Mouse (Mus musculus) MEL (cell line): ENCODE measurements at regions not wholly inside any gene's neighbourhood (a gene's known extent, or its start where the extent isn't known, plus 50 kb on each side); places are given as distances from the start of the nearest gene placed in this dataset.

Experiments
- CTCF ChIP-seq, 3 experiments: IDR thresholded peaks in 2 of 3; conservative IDR thresholded peaks in 1 of 3; 2 replicates each; pipeline ENCODE4 v1.5.1; 2011 to 2012; ENCODE audit warnings: low read length in 3 of 3, low read depth in 2 of 3, mild to moderate bottlenecking in 2 of 3, improper control_type of control experiment in 1 of 3, inconsistent platforms in 1 of 3, mixed read lengths in 1 of 3, moderate library complexity in 1 of 3; ENCODE audit not compliant: control insufficient read depth in 1 of 3, insufficient read depth in 1 of 3, poor library complexity in 1 of 3, severe bottlenecking in 1 of 3
- EP300 ChIP-seq, 2 experiments: IDR thresholded peaks; 2 replicates each; pipeline ENCODE4 v1.6.1; 2011; ENCODE audit warnings: improper control_type of control experiment in 2 of 2, low read length in 2 of 2, low read depth in 1 of 2, mild to moderate bottlenecking in 1 of 2
- ETS1 ChIP-seq: IDR thresholded peaks from 2 replicates; pipeline ENCODE4 v1.6.1; 2012; ENCODE audit warnings: low read depth, mild to moderate bottlenecking, inconsistent platforms, low read length, improper control_type of control experiment, moderate library complexity
- GATA1 ChIP-seq: IDR thresholded peaks from 2 replicates; pipeline ENCODE4 v1.6.1; 2011; ENCODE audit warnings: low read depth, low read length, improper control_type of control experiment
- POLR2A ChIP-seq, 2 experiments: IDR thresholded peaks; 2 replicates each; pipeline ENCODE4 v1.6.1; 2011 to 2012; ENCODE audit warnings: low read length in 2 of 2, mild to moderate bottlenecking in 2 of 2, control low read depth in 1 of 2, improper control_type of control experiment in 1 of 2, low read depth in 1 of 2, moderate library complexity in 1 of 2; ENCODE audit not compliant: control insufficient read depth in 1 of 2, insufficient read depth in 1 of 2, poor library complexity in 1 of 2
- POLR2AphosphoS5 ChIP-seq: IDR thresholded peaks from 2 replicates; pipeline ENCODE4 v1.6.1; 2012; ENCODE audit warnings: low read depth, borderline replicate concordance, mild to moderate bottlenecking, inconsistent platforms, low read length, moderate library complexity, mixed read lengths
- RCOR1 ChIP-seq: IDR thresholded peaks from 2 replicates; pipeline ENCODE4 v1.6.1; 2012; ENCODE audit warnings: low read depth, mild to moderate bottlenecking, inconsistent platforms, low read length, improper control_type of control experiment
- USF2 ChIP-seq, 2 experiments: IDR thresholded peaks; 2 replicates each; pipeline ENCODE4 v1.6.1; 2011 to 2012; ENCODE audit warnings: improper control_type of control experiment in 2 of 2, low read length in 2 of 2, borderline replicate concordance in 1 of 2, inconsistent platforms in 1 of 2, low read depth in 1 of 2, mild to moderate bottlenecking in 1 of 2; ENCODE audit not compliant: insufficient read depth in 1 of 2
- ZNF384 ChIP-seq: IDR thresholded peaks from 2 replicates; pipeline ENCODE4 v1.6.1; 2012; ENCODE audit warnings: low read depth, mild to moderate bottlenecking, inconsistent platforms, low read length, improper control_type of control experiment

DNA sequence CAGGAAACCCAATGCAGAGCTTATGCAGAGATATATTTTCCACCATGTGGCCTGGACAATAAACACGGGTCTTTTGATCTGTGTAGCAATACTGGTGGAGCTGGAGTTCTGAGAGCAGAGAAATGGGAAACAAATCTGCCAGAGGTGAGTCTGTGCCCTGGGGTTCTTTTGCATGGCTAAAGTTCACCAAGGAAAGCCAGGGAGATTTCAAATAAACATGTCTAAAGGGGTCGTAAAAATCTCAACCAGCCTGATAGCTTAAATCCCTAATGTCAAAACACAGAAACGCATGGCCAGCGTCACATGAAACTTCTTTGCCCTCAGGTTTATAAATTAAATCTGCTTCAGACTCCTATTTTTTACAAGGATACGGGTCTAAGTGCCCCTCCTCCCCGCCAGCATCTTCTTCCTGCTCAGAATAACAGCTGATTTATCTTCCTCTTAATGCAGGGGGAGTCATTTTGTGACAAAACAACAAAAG, 163.0 kb downstream of the Twistnb start:
- TF ChIP-seq GATA1 (no peak), ZNF384 (no peak), CTCF (IDR thresholded peaks at IDR 0.05 in 2 of 3, conservative IDR thresholded peaks at IDR 0.05 in 1 of 3; ENCODE audit: control insufficient read depth in 1 of 3, insufficient read depth in 1 of 3, low read depth in 2 of 3, low read length in 3 of 3, poor library complexity in 1 of 3, severe bottlenecking in 1 of 3) (no peak), POLR2A (IDR thresholded peaks at IDR 0.05; ENCODE audit: control insufficient read depth in 1 of 2, insufficient read depth in 1 of 2, low read depth in 1 of 2, low read length in 2 of 2, poor library complexity in 1 of 2) (no peak), POLR2AphosphoS5 (no peak), EP300 (IDR thresholded peaks at IDR 0.05; ENCODE audit: low read depth in 1 of 2, low read length in 2 of 2) (no peak), ETS1 (no peak), USF2 (IDR thresholded peaks at IDR 0.05; ENCODE audit: borderline replicate concordance in 1 of 2, insufficient read depth in 1 of 2, low read depth in 1 of 2, low read length in 2 of 2) (no peak), RCOR1 (no peak)
